26 mouse cellular contexts compared by ENCODE assay signal in the genomic region with DNA sequence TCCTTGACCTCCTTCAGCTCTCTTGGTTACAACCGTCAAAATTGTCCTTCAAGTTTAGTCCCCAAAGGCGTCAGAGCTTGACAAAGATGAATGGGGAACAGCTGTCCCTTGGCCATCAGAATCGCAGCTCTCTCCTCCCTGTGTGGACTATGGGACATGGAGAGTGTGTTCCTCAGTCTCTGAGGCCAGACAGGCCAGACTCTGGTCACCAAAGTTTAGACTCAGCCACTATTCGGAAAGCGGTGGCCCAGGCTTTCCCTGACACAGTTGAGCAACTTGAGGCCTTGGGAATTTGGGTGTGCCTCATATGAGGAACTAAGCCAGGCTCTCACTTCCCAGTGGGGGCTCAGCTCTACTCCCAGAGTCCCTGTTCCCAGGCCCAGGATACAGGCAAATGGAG.
DNase-seq lines count a peak whose midpoint lies in the region; ATAC-seq and TF ChIP-seq lines count a peak whose summit lies in the region.
"Had no signal": no experiment of that assay in that cellular context is flagged by ENCODE, and none has a peak within 500 bp of the region (broad histone marks: within the 10 kb centered on the region; RNA-seq: fewer than 3 reads in every experiment).

No protein-coding gene starts in this region.

- no peak overlapping the region for H3K4me2 ChIP-seq in lung, postnatal 0 days (replicated peaks; ENCODE audit: low read depth, low read length)
- H3K4me2 ChIP-seq: forebrain, embryonic 12.5 days; hindbrain, embryonic 13.5 days; limb, embryonic 13.5 days; liver, embryonic 13.5 days; lung, embryonic 15.5 days; midbrain, embryonic 15.5 days; stomach, embryonic 15.5 days had no signal

- peaks cover 3% of the 10 kb centered on the region; the same call in 1 of the 2 replicates for H3K4me1 ChIP-seq in lung, postnatal 0 days (ENCODE audit: insufficient read depth, low read depth, low read length)
- H3K4me1 ChIP-seq: forebrain, embryonic 12.5 days; hindbrain, embryonic 13.5 days; midbrain, embryonic 15.5 days had no signal

- no peak overlapping the region for H3K27ac ChIP-seq in lung, postnatal 0 days (ENCODE audit: low read length)
- H3K27ac ChIP-seq: embryonic facial prominence, embryonic 10.5 days; forebrain, embryonic 12.5 days; hindbrain, embryonic 13.5 days; limb, embryonic 13.5 days; liver, embryonic 13.5 days; lung, embryonic 15.5 days; midbrain, embryonic 15.5 days; stomach, embryonic 15.5 days had no signal

- H3K9me3 ChIP-seq in lung, postnatal 0 days (ENCODE audit: low read length), result no peaks in the 10 kb centered on the region
- H3K9me3 ChIP-seq: embryonic facial prominence, embryonic 10.5 days; forebrain, embryonic 12.5 days; limb, embryonic 13.5 days; liver, embryonic 13.5 days; lung, embryonic 15.5 days; midbrain, embryonic 15.5 days; stomach, embryonic 15.5 days had no signal

- ATAC-seq in lung, postnatal 0 days, result no peak
- ATAC-seq: inflammation-experienced regulatory T-cells, adult 6 months; midbrain, embryonic 15.5 days had no signal

- intact Hi-C loops in heart, postnatal 10 days (cut with DNase I), result no loop called here

- no peaks in the 10 kb centered on the region for H3K27me3 ChIP-seq in lung, postnatal 0 days (replicated peaks; ENCODE audit: insufficient read depth, low read length)
- H3K27me3 ChIP-seq: CH12.LX; forebrain, embryonic 12.5 days; hindbrain, embryonic 13.5 days; limb, embryonic 13.5 days; liver, embryonic 13.5 days; lung, embryonic 15.5 days; megakaryocyte, embryonic 14.5 days; midbrain, embryonic 15.5 days; stomach, embryonic 15.5 days had no signal

- no peaks in the 10 kb centered on the region for H3K36me3 ChIP-seq in lung, postnatal 0 days (ENCODE audit: insufficient read depth, low read length)
- H3K36me3 ChIP-seq: embryonic facial prominence, embryonic 10.5 days; forebrain, embryonic 12.5 days; hindbrain, embryonic 13.5 days; limb, embryonic 13.5 days; liver, embryonic 13.5 days; lung, embryonic 15.5 days; midbrain, embryonic 15.5 days; stomach, embryonic 15.5 days had no signal

- 57% methylated on average over 5 of the region's 5 CpGs for WGBS in lung, postnatal 0 days

- DNase-seq in adrenal gland, postnatal 10 days, result peak; percentile 49
- no peak for DNase-seq in adrenal gland, adult 8-10 months
- peak; percentile 15 for DNase-seq in lung, postnatal 0 days (ENCODE audit: low spot score)
- DNase-seq in lung, postnatal 25 days (ENCODE audit: low spot score), result no peak
- peak; percentile 33 to 39 for DNase-seq in heart, postnatal 10 days
- no peak for DNase-seq in kidney, adult 18-20 months
- no peak for DNase-seq in layer of hippocampus, adult 8-10 months (ENCODE audit: low spot score in 2 of 2)
- no peak for DNase-seq in embryo, embryonic 11 days
- DNase-seq: cerebellum, adult 8-10 months; gastrocnemius, postnatal 25 days; kidney, adult 8-10 months; kidney, postnatal 14 days; layer of hippocampus, adult 9-11 months; liver, embryonic 13.5 days; right cerebral cortex, postnatal 14 days; thymus, adult 18-20 months had no signal

- H3K4me3 ChIP-seq in lung, postnatal 0 days (ENCODE audit: low read depth, low read length), result no peak overlapping the region
- H3K4me3 ChIP-seq: embryonic facial prominence, embryonic 10.5 days; forebrain, embryonic 12.5 days; hindbrain, embryonic 13.5 days; limb, embryonic 13.5 days; liver, embryonic 13.5 days; lung, embryonic 15.5 days; megakaryocyte, embryonic 14.5 days; midbrain, embryonic 15.5 days; stomach, embryonic 15.5 days had no signal

- no peak for TF ChIP-seq CTCF in lung, postnatal 0 days (IDR thresholded peaks at IDR 0.05)

- H3K9ac ChIP-seq in lung, postnatal 0 days (replicated peaks; ENCODE audit: low read depth), result no peak overlapping the region
- H3K9ac ChIP-seq: forebrain, embryonic 12.5 days; hindbrain, embryonic 13.5 days; limb, embryonic 13.5 days; liver, embryonic 13.5 days; lung, embryonic 15.5 days; midbrain, embryonic 15.5 days; stomach, embryonic 15.5 days had no signal

- TF ChIP-seq EP300 in lung, postnatal 0 days (IDR thresholded peaks at IDR 0.05), result no peak

Comparison
In these comparisons a context has a peak if more than half of its experiments do, and no peak if none do; other contexts are left out.
1. DNase-seq: peak in adrenal gland, postnatal 10 days (single experiment), lung, postnatal 0 days (single experiment) and heart, postnatal 10 days (2 of 2); none in adrenal gland, adult 8-10 months (single experiment), lung, postnatal 25 days (single experiment), kidney, adult 18-20 months (single experiment), layer of hippocampus, adult 8-10 months (0 of 2) and embryo, embryonic 11 days (single experiment).